Mouse (Mus musculus): ENCODE data around the gene Arhgap27.
A peak's percentile ranks its signal among the peaks of the same experiment; 100 is the strongest.

GRCm38 (mm10) chr11:103309956-103310574 is 53.4 kb downstream of the Arhgap27 start:
- peak; percentile 83 for TF ChIP-seq EP300 (IDR thresholded peaks at IDR 0.05; ENCODE audit: low read length)
- TF ChIP-seq NELFE (IDR thresholded peaks at IDR 0.05; ENCODE audit: low read depth, low read length), result peak; percentile 52
- TF ChIP-seq MEF2A (IDR thresholded peaks at IDR 0.05; ENCODE audit: borderline replicate concordance, low read depth, low read length), result peak; percentile 70; the same call in 1 of the 2 replicates
- TF ChIP-seq ZNF384 (IDR thresholded peaks at IDR 0.05; ENCODE audit: low read depth, low read length), result peak; percentile 86
- TF ChIP-seq USF1 (IDR thresholded peaks at IDR 0.05; ENCODE audit: low read depth, low read length), result no peak
- peak; percentile 37; the same call in 1 of the 2 replicates for TF ChIP-seq POLR2A (IDR thresholded peaks at IDR 0.05; ENCODE audit: low read depth, low read length)
- TF ChIP-seq CTCF (conservative IDR thresholded peaks at IDR 0.05 in 1 of 2, IDR thresholded peaks at IDR 0.05 in 1 of 2; ENCODE audit: low read depth in 2 of 2, low read length in 2 of 2), result peak in 1 of 2 experiments; percentile 43; a peak in 2 of 4 replicates
